Mouse (Mus musculus): Measurements from ENCODE around the gene Ciz1. TPM values are rescaled to one million over a fixed set of nuclear protein-coding genes. Genes with fewer than 3 reads are reported as not detected.
A peak's percentile ranks its signal among the peaks of the same experiment; 100 is the strongest.
"Not testable (repeated sequence)": the region's sequence is repeated elsewhere in the genome, so short reads cannot be mapped to it uniquely, and the experiment has no call there.

Gene Ciz1
- total RNA-seq, 2 experiments from 2014 or later: 65.4 to 77.5 TPM

- no peak for ATAC-seq (replicated peaks; ENCODE audit: low FRiP score, poor library complexity, severe bottlenecking)
Observed at GRCm38 (mm10) chr2:32343351-32343671, 8.8 kb upstream of the Ciz1 start.

- no peak for ATAC-seq (replicated peaks; ENCODE audit: low FRiP score, poor library complexity, severe bottlenecking)
Observed at GRCm38 (mm10) chr2:32344056-32344455, 8.1 kb upstream of the Ciz1 start.

DNA sequence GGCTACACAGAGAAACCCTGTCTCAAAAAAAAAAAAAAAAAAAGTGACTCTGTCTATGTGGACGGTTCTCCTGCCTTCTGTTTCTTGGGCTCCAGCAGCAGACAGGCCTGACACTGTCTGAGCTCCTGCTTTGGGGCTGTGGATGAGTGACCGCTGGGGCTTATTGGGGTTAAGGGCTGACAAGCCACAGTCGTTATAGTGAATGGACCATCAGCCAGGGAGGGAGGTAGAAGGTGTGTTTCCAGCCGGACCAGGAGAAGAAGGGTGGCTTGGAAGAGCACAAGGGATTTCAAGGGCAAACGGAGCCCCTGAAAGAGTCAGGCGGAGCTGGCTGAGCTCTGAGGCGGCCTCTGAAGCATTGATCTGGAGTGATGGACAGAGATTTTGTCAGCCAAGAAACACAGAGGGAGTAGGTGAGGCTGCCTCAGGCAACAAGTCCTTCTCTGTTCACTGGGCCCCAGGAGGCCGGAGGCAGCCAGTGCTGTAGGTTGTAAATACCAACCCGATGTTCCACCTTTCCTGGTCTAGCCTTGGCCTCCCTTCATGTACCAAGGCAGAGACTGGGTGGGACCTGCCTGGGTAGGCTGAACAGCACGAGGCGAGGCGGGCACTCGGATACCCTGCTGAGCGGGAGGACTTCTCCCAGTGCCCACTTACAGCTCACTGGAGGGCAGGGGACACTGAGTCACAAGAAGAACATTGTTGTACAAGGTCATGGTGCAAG, 7.4 kb upstream of the Ciz1 start:
- no peak for ATAC-seq (replicated peaks; ENCODE audit: low FRiP score, poor library complexity, severe bottlenecking)

GRCm38 (mm10) chr2:32347019-32347418, 5.1 kb upstream of the Ciz1 start:
- ATAC-seq (replicated peaks; ENCODE audit: low FRiP score, poor library complexity, severe bottlenecking): no peak

- ATAC-seq (replicated peaks; ENCODE audit: low FRiP score, poor library complexity, severe bottlenecking): no peak
Observed at GRCm38 (mm10) chr2:32348311-32348710, 3.8 kb upstream of the Ciz1 start.

DNA sequence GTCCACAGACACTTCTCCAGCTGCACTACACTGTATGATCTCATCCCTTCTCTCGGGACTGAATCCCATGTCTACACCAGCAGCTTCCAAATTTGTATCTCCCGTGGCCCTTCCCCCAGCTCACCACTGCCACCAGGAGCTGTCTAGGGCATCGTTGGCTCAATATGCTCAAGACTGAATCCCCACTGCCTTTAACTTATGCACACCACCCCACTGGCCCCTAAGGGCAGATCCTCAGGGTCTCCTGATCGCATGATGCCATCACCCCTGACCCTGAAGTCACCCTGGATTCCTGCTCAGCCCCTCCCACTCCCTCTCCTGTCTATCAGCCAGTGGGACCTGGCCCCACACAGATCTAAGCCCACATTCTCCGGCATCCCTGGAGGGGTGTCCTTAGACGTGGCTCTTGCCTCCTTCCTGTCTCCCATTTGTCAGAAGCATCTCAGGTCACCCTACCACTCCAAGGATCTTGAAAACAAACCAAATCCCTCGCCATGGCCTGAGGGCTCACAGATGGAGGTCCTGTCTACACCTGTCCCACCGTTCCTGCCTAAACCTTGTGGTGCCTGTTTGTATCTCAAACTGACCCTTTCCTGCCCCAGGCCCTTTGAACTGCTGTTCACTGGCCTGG, 2.4 kb upstream of the Ciz1 start:
- no peak for ATAC-seq (replicated peaks; ENCODE audit: low FRiP score, poor library complexity, severe bottlenecking)

- no peak for ATAC-seq (replicated peaks; ENCODE audit: low FRiP score, poor library complexity, severe bottlenecking)
Observed at GRCm38 (mm10) chr2:32350471-32351051, 1.6 kb upstream of the Ciz1 start.

DNA sequence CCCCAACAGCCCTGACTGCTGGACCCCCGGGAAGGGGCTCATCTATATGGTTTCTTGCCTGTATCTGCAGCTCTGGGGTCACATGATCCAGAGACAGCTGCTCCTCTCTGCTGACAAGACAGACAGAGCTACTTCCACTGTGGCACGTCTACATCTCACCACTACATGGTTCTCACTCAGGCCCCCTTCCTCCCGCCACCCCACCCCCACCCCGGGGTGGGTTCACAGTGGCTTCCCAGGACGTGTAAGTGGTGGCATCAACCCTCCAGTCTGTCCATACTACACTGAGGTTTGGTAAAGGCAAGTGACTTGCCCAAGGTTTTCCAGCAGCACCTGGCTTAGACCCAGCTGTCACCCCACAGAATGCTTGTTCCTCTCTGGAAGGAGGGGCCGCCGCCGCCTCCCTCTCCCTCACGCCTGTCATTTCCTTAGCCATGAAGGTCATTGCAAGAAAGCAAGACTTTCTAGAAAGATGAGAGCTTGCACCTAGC, 611 bp upstream of the Ciz1 start:
- no peak for ATAC-seq (replicated peaks; ENCODE audit: low FRiP score, poor library complexity, severe bottlenecking)

- peak; percentile 83 for ATAC-seq (replicated peaks; ENCODE audit: low FRiP score, poor library complexity, severe bottlenecking)
Observed at GRCm38 (mm10) chr2:32353007-32353542, 948 bp downstream of the Ciz1 start, which contains the start of gene Dnm1. TSS of gene Dnm1 (minus strand) at chr2:32353338.

DNA sequence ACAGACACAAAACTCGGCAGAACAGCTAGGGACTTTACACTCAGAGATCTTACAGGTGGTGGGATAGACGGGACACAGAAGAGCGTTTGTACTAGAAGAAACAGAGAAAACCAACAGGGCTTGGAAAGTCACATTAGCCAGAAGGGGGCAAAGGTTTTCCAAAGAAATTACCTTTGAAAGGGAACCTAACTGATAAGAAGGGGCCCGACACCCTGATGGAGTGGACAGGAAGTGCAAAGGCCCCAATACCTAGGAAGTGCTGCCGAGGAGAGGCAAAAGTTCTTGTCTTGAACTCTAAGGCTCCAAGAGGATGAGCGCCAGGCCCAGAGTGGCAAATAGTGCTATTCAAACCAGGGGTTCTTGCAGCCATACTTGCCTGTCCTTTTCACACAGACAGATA, 1.7 kb downstream of the Ciz1 start:
- no peak for ATAC-seq (replicated peaks; ENCODE audit: low FRiP score, poor library complexity, severe bottlenecking)

- ATAC-seq (replicated peaks; ENCODE audit: low FRiP score, poor library complexity, severe bottlenecking): no peak
Observed at GRCm38 (mm10) chr2:32354336-32354895, 2.3 kb downstream of the Ciz1 start.

- no peak for ATAC-seq (replicated peaks; ENCODE audit: low FRiP score, poor library complexity, severe bottlenecking)
Observed at GRCm38 (mm10) chr2:32356216-32356615, 4.1 kb downstream of the Ciz1 start.

DNA sequence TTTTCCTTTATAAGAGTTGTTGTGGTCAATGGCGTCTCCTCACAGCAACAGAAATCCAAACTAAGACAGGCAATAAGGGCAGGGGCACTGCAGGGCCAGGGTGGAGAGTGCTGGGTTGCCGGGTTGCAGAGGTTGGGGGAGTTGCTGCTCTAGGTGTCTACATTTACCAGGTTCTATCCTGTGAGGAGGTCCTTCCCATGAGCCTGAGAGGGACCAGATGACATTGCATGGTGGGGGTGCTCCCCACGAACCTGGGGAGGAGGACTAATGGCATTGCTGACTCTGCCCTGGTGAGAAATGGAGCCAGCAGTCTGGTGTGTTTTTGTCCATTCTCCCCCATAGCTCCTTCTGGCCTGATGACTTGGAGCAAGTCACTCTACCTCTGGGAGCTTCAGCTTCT, 5.6 kb downstream of the Ciz1 start:
- no peak for ATAC-seq (replicated peaks; ENCODE audit: low FRiP score, poor library complexity, severe bottlenecking)

- ATAC-seq (replicated peaks; ENCODE audit: low FRiP score, poor library complexity, severe bottlenecking): no peak
Observed at GRCm38 (mm10) chr2:32358381-32358780, 6.3 kb downstream of the Ciz1 start.

GRCm38 (mm10) chr2:32360741-32361140, 8.6 kb downstream of the Ciz1 start:
- peak; percentile 12; the same call in 1 of the 2 replicates for ATAC-seq (replicated peaks; ENCODE audit: low FRiP score, poor library complexity, severe bottlenecking)

DNA sequence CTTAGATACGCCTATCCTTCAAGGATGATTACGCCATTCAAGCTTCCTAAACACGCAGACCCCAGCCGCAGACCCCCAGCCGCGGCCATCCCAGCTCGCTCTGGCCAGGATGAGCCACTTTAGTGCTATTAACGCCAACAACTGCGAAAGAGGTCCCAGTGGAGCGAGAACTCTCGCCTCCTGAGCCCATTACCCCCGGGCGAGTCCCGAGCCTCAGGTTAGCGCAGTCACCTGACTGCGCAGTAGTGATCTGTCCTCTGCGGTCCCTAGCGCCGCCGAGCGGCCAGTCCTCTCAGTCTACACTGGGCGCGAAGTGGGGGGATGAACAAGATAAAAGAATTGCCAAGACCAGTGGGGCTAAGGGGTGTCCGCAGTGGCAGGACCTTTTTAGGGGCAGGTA, 9.3 kb downstream of the Ciz1 start:
- peak; percentile 74 for ATAC-seq (replicated peaks; ENCODE audit: low FRiP score, poor library complexity, severe bottlenecking)

DNA sequence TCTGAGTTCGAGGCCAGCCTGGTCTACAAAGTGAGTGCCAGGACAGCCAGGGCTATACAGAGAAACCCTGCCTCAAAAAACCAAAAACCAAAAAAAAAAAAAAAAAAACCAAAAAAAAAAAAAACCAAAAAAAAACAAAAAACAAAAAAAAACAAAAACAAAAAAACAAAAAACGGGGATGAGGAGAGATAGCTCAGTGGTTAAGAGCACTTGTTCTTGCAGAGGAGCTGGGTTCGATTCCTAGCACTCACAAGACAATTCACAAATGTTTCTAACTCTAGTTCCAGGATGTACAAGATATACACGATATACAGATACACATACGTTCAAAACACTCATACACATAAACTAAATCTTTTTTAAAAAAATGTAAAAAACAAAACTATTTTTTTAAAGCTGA, 10.1 kb downstream of the Ciz1 start:
- not testable (repeated sequence) for ATAC-seq (replicated peaks; ENCODE audit: low FRiP score, poor library complexity, severe bottlenecking)

GRCm38 (mm10) chr2:32362817-32363340, 10.8 kb downstream of the Ciz1 start:
- ATAC-seq (replicated peaks; ENCODE audit: low FRiP score, poor library complexity, severe bottlenecking): peak; percentile 76

GRCm38 (mm10) chr2:32363376-32364106, 11.4 kb downstream of the Ciz1 start:
- ATAC-seq (replicated peaks; ENCODE audit: low FRiP score, poor library complexity, severe bottlenecking): peak; percentile 44

DNA sequence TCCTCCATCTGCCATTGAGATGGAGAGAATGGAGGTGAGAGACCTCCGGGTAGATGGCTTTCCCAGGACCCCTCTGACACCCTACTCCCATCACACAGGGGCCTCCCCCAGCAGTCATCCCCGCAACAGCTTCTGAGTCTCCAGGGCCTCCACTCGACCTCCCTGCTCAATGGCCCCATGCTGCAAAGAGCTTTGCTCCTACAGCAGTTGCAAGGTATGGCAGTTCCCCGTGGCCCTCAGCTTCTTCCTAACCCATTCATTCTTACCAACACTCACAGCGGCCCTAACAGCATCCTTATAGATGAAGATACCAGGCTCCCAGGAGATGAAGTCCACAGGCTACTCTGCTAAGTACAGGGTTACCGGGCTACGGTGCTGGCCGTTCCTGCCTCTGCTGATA, 12.0 kb downstream of the Ciz1 start:
- ATAC-seq (replicated peaks; ENCODE audit: low FRiP score, poor library complexity, severe bottlenecking): no peak

All from erythroid progenitor cell, adult 5-6 weeks (primary cell).